Mouse (Mus musculus): ENCODE data around the gene Dpm3. TPM values are rescaled to one million over a fixed set of nuclear protein-coding genes. Genes with fewer than 3 reads are reported as not detected.

The Dpm3 gene
- polyA plus RNA-seq, 1 experiment: 231 TPM

- H3K36me3 ChIP-seq (ENCODE audit: control insufficient read depth, insufficient read depth, low read length): no peaks in the 10 kb centered on the region
- no peak overlapping the region for H3K4me3 ChIP-seq (ENCODE audit: extremely low read depth, insufficient read depth, insufficient read length)
- no peak for TF ChIP-seq CTCF (IDR thresholded peaks at IDR 0.05; ENCODE audit: extremely low read depth, insufficient read depth, insufficient read length, insufficient replicate concordance)
- no peak for TF ChIP-seq POLR2A (IDR thresholded peaks at IDR 0.05; ENCODE audit: low read depth, low read length)
- no peak for DNase-seq (ENCODE audit: low read depth in 1 of 2, low spot score in 2 of 2)
- H3K27me3 ChIP-seq (ENCODE audit: control insufficient read depth, insufficient read depth, low read length): peaks cover 8% of the 10 kb centered on the region; the same call in 1 of the 2 replicates
- H3K27ac ChIP-seq (ENCODE audit: insufficient read depth, low read length): no peak overlapping the region
- 87% methylated on average over 4 of the region's 4 CpGs for WGBS
- peaks cover 28% of the 10 kb centered on the region for H3K4me1 ChIP-seq (ENCODE audit: control insufficient read depth, insufficient read depth, insufficient read length)
Measured at GRCm38 (mm10) chr3:89229276-89229675, 29.9 kb upstream of the Dpm3 start.

GRCm38 (mm10) chr3:89230561-89230960, 28.6 kb upstream of the Dpm3 start:
- Histone ChIP-seq H3K27ac (ENCODE audit: insufficient read depth, low read length) (no peak overlapping the region), H3K4me3 (ENCODE audit: extremely low read depth, insufficient read depth, insufficient read length) (no peak overlapping the region), H3K27me3 (ENCODE audit: control insufficient read depth, insufficient read depth, low read length) (peaks cover 8% of the 10 kb centered on the region; the same call in 1 of the 2 replicates), H3K36me3 (ENCODE audit: control insufficient read depth, insufficient read depth, low read length) (no peaks in the 10 kb centered on the region), H3K4me1 (ENCODE audit: control insufficient read depth, insufficient read depth, insufficient read length) (peaks cover 35% of the 10 kb centered on the region)
- WGBS: 83% methylated on average over 2 of the region's 2 CpGs
- no peak for TF ChIP-seq POLR2A (IDR thresholded peaks at IDR 0.05; ENCODE audit: low read depth, low read length)
- no peak for TF ChIP-seq CTCF (IDR thresholded peaks at IDR 0.05; ENCODE audit: extremely low read depth, insufficient read depth, insufficient read length, insufficient replicate concordance)
- no peak for DNase-seq (ENCODE audit: low read depth in 1 of 2, low spot score in 2 of 2)

- Histone ChIP-seq H3K4me3 (ENCODE audit: extremely low read depth, insufficient read depth, insufficient read length) (no peak overlapping the region), H3K27me3 (ENCODE audit: control insufficient read depth, insufficient read depth, low read length) (peaks cover 8% of the 10 kb centered on the region; the same call in 1 of the 2 replicates), H3K36me3 (ENCODE audit: control insufficient read depth, insufficient read depth, low read length) (no peaks in the 10 kb centered on the region), H3K27ac (ENCODE audit: insufficient read depth, low read length) (no peak overlapping the region), H3K4me1 (ENCODE audit: control insufficient read depth, insufficient read depth, insufficient read length) (peaks cover 35% of the 10 kb centered on the region)
- TF ChIP-seq POLR2A (IDR thresholded peaks at IDR 0.05; ENCODE audit: low read depth, low read length) (no peak), CTCF (IDR thresholded peaks at IDR 0.05; ENCODE audit: extremely low read depth, insufficient read depth, insufficient read length, insufficient replicate concordance) (no peak)
- no peak for DNase-seq (ENCODE audit: low read depth in 1 of 2, low spot score in 2 of 2)
- WGBS: 25% methylated on average over 7 of the region's 7 CpGs
Measured at GRCm38 (mm10) chr3:89231345-89231744, 27.8 kb upstream of the Dpm3 start.

GRCm38 (mm10) chr3:89231772-89232275, 27.3 kb upstream of the Dpm3 start:
- no peak overlapping the region for H3K4me3 ChIP-seq (ENCODE audit: extremely low read depth, insufficient read depth, insufficient read length)
- H3K4me1 ChIP-seq (ENCODE audit: control insufficient read depth, insufficient read depth, insufficient read length): peaks cover 35% of the 10 kb centered on the region
- DNase-seq (ENCODE audit: low read depth in 1 of 2, low spot score in 2 of 2): no peak
- H3K27ac ChIP-seq (ENCODE audit: insufficient read depth, low read length): no peak overlapping the region
- no peaks in the 10 kb centered on the region for H3K36me3 ChIP-seq (ENCODE audit: control insufficient read depth, insufficient read depth, low read length)
- TF ChIP-seq POLR2A (IDR thresholded peaks at IDR 0.05; ENCODE audit: low read depth, low read length) (no peak), CTCF (IDR thresholded peaks at IDR 0.05; ENCODE audit: extremely low read depth, insufficient read depth, insufficient read length, insufficient replicate concordance) (no peak)
- 69% methylated on average over 16 of the region's 16 CpGs for WGBS
- peaks cover 5% of the 10 kb centered on the region; the same call in 1 of the 2 replicates for H3K27me3 ChIP-seq (ENCODE audit: control insufficient read depth, insufficient read depth, low read length)

- no peak overlapping the region for H3K4me3 ChIP-seq (ENCODE audit: extremely low read depth, insufficient read depth, insufficient read length)
Measured at GRCm38 (mm10) chr3:89232614-89233013, 26.5 kb upstream of the Dpm3 start.

GRCm38 (mm10) chr3:89233562-89234110, 25.5 kb upstream of the Dpm3 start:
- Histone ChIP-seq H3K27me3 (ENCODE audit: control insufficient read depth, insufficient read depth, low read length) (no peaks in the 10 kb centered on the region), H3K4me1 (ENCODE audit: control insufficient read depth, insufficient read depth, insufficient read length) (peaks cover 28% of the 10 kb centered on the region), H3K27ac (ENCODE audit: insufficient read depth, low read length) (peak overlapping the region; percentile 59), H3K36me3 (ENCODE audit: control insufficient read depth, insufficient read depth, low read length) (no peaks in the 10 kb centered on the region), H3K4me3 (ENCODE audit: extremely low read depth, insufficient read depth, insufficient read length) (no peak overlapping the region)
- 13% methylated on average over 14 of the region's 14 CpGs for WGBS
- peak in 1 of 2 experiments; percentile 50 for DNase-seq (ENCODE audit: low read depth in 1 of 2, low spot score in 2 of 2)
- no peak for TF ChIP-seq CTCF (IDR thresholded peaks at IDR 0.05; ENCODE audit: extremely low read depth, insufficient read depth, insufficient read length, insufficient replicate concordance)
- TF ChIP-seq POLR2A (IDR thresholded peaks at IDR 0.05; ENCODE audit: low read depth, low read length): no peak

More at GRCm38 (mm10) chr3:89232614-89233013, 26.5 kb upstream of the Dpm3 start:
- TF ChIP-seq POLR2A (IDR thresholded peaks at IDR 0.05; ENCODE audit: low read depth, low read length) (no peak), CTCF (IDR thresholded peaks at IDR 0.05; ENCODE audit: extremely low read depth, insufficient read depth, insufficient read length, insufficient replicate concordance) (no peak)
- H3K36me3 ChIP-seq (ENCODE audit: control insufficient read depth, insufficient read depth, low read length): no peaks in the 10 kb centered on the region
- no peak overlapping the region for H3K27ac ChIP-seq (ENCODE audit: insufficient read depth, low read length)
- no peak for DNase-seq (ENCODE audit: low read depth in 1 of 2, low spot score in 2 of 2)
- WGBS: 95% methylated on average over 6 of the region's 6 CpGs
- H3K4me1 ChIP-seq (ENCODE audit: control insufficient read depth, insufficient read depth, insufficient read length): peaks cover 28% of the 10 kb centered on the region
- H3K27me3 ChIP-seq (ENCODE audit: control insufficient read depth, insufficient read depth, low read length): no peaks in the 10 kb centered on the region

GRCm38 (mm10) chr3:89236516-89236915, 22.6 kb upstream of the Dpm3 start:
- TF ChIP-seq POLR2A (IDR thresholded peaks at IDR 0.05; ENCODE audit: low read depth, low read length): no peak
- no peak for TF ChIP-seq CTCF (IDR thresholded peaks at IDR 0.05; ENCODE audit: extremely low read depth, insufficient read depth, insufficient read length, insufficient replicate concordance)
- peaks cover 25% of the 10 kb centered on the region for H3K4me1 ChIP-seq (ENCODE audit: control insufficient read depth, insufficient read depth, insufficient read length)
- no peak for DNase-seq (ENCODE audit: low read depth in 1 of 2, low spot score in 2 of 2)
- H3K27me3 ChIP-seq (ENCODE audit: control insufficient read depth, insufficient read depth, low read length): no peaks in the 10 kb centered on the region
- no peak overlapping the region for H3K27ac ChIP-seq (ENCODE audit: insufficient read depth, low read length)
- no peak overlapping the region for H3K4me3 ChIP-seq (ENCODE audit: extremely low read depth, insufficient read depth, insufficient read length)
- 95% methylated on average over 10 of the region's 10 CpGs for WGBS
- H3K36me3 ChIP-seq (ENCODE audit: control insufficient read depth, insufficient read depth, low read length): no peaks in the 10 kb centered on the region

All from spleen, adult 2 months (tissue).